Comparison of ENCODE assay signal across 8 mouse cellular contexts in genomic region chr9:63754556-63755510, GRCm38 (mm10). TPM values are rescaled to one million over a fixed set of nuclear protein-coding genes. Genes with fewer than 3 reads are reported as not detected.
DNase-seq lines count a peak whose midpoint lies in the region; ATAC-seq lines count a peak whose summit lies in the region.

No protein-coding gene starts in this region.

- peak overlapping the region; percentile 94 for H3K4me2 ChIP-seq in heart, embryonic 14.5 days (ENCODE audit: low read length)
- peak overlapping the region; percentile 100 for H3K4me2 ChIP-seq in liver, embryonic 13.5 days
- peak overlapping the region; percentile 92 for H3K4me2 ChIP-seq in neural tube, embryonic 11.5 days (ENCODE audit: low read depth)

- ATAC-seq in heart, embryonic 14.5 days (ENCODE audit: insufficient number of reproducible peaks, insufficient read depth, low FRiP score, low read depth), result no peak
- no peak for ATAC-seq in liver, embryonic 13.5 days (ENCODE audit: low read depth)
- no peak for ATAC-seq in neural tube, embryonic 11.5 days (ENCODE audit: insufficient read depth, low FRiP score, low TSS enrichment)

- no peaks in the 10 kb centered on the region for H3K9me3 ChIP-seq in heart, embryonic 14.5 days (ENCODE audit: control insufficient read depth, low read length)
- H3K9me3 ChIP-seq in liver, embryonic 13.5 days (replicated peaks), result no peaks in the 10 kb centered on the region
- H3K9me3 ChIP-seq in neural tube, embryonic 11.5 days (ENCODE audit: control insufficient read depth, low read length), result no peaks in the 10 kb centered on the region

- peak; percentile 70 for DNase-seq in adrenal gland, adult 2 months
- DNase-seq in adrenal gland, postnatal 25 days, result no peak
- DNase-seq in ovary, postnatal 36 days (ENCODE audit: low spot score), result peak; percentile 43
- DNase-seq in ovary, postnatal 14 days (ENCODE audit: low spot score), result no peak
- no peak for DNase-seq in liver, embryonic 13.5 days
- DNase-seq in neural tube, embryonic 11.5 days (ENCODE audit: low spot score), result peak; percentile 28
- DNase-seq in urinary bladder, adult 2 months (ENCODE audit: low spot score), result no peak

- H3K27ac ChIP-seq in heart, embryonic 14.5 days (replicated peaks in 1 of 2; ENCODE audit: control insufficient read depth in 1 of 2, insufficient read depth in 1 of 2, low read depth in 2 of 2, low read length in 2 of 2), result peak overlapping the region; percentile 55 to 98
- H3K27ac ChIP-seq in liver, embryonic 13.5 days, result no peak overlapping the region; the same call in 1 of the 2 replicates
- H3K27ac ChIP-seq in neural tube, embryonic 11.5 days (ENCODE audit: low read depth, low read length), result no peak overlapping the region

- H3K27me3 ChIP-seq in heart, embryonic 14.5 days (ENCODE audit: control insufficient read depth, insufficient read depth, low read length), result no peaks in the 10 kb centered on the region
- H3K27me3 ChIP-seq in liver, embryonic 13.5 days, result no peaks in the 10 kb centered on the region
- H3K27me3 ChIP-seq in neural tube, embryonic 11.5 days (ENCODE audit: control insufficient read depth, insufficient read depth, low read length), result no peaks in the 10 kb centered on the region

- peaks cover 43 to 65% of the 10 kb centered on the region in 2 experiments for H3K4me1 ChIP-seq in heart, embryonic 14.5 days (ENCODE audit: control insufficient read depth in 2 of 2, insufficient read depth in 2 of 2, low read length in 2 of 2)
- H3K4me1 ChIP-seq in liver, embryonic 13.5 days (replicated peaks), result peaks cover 90% of the 10 kb centered on the region
- peaks cover 41% of the 10 kb centered on the region for H3K4me1 ChIP-seq in neural tube, embryonic 11.5 days (ENCODE audit: control insufficient read depth, insufficient read depth, low read length)

- WGBS in heart, embryonic 14.5 days, result 39% methylated on average over 23 of the region's 23 CpGs
- WGBS in liver, embryonic 13.5 days (ENCODE audit: insufficient replicate concordance), result 64% methylated on average over 23 of the region's 23 CpGs
- 42% methylated on average over 23 of the region's 23 CpGs for WGBS in neural tube, embryonic 11.5 days

- no peaks in the 10 kb centered on the region for H3K36me3 ChIP-seq in heart, embryonic 14.5 days (ENCODE audit: control insufficient read depth, insufficient read depth, low read length)
- H3K36me3 ChIP-seq in liver, embryonic 13.5 days, result no peaks in the 10 kb centered on the region
- H3K36me3 ChIP-seq in neural tube, embryonic 11.5 days (ENCODE audit: control insufficient read depth, insufficient read depth, low read length), result no peaks in the 10 kb centered on the region; the same call in 1 of the 2 replicates

- peak overlapping the region; percentile 62 to 97 for H3K4me3 ChIP-seq in heart, embryonic 14.5 days (ENCODE audit: control insufficient read depth in 1 of 2, insufficient read depth in 1 of 2, low read depth in 1 of 2, low read length in 2 of 2)
- 0 out of 2 replicates have a peak overlapping the region, but pooled peaks have one; percentile 88 for H3K4me3 ChIP-seq in liver, embryonic 13.5 days (replicated peaks)
- peak overlapping the region; percentile 86 for H3K4me3 ChIP-seq in neural tube, embryonic 11.5 days (ENCODE audit: low read depth, low read length)

- peak overlapping the region; percentile 98 for H3K9ac ChIP-seq in heart, embryonic 14.5 days (ENCODE audit: low read length)
- peak overlapping the region; percentile 90; the same call in 1 of the 2 replicates for H3K9ac ChIP-seq in liver, embryonic 13.5 days
- peak overlapping the region; percentile 29 for H3K9ac ChIP-seq in neural tube, embryonic 11.5 days (ENCODE audit: low read length)

RNA-seq across cellular contexts. Expression of gene Smad3, which starts 3.0 kb away (rescaled TPM):
- total RNA-seq in adrenal gland, adult 2 months (2021), result 10 to 100 TPM; 30.4 to 33.7 TPM
- polyA plus RNA-seq in adrenal gland, adult 2 months (2012; rRNA removed), result 29.5 and 41.9 TPM in 2 replicates
- total RNA-seq in adrenal gland, postnatal 25 days (2021), result 36.2 and 46.0 TPM in 2 replicates
- 7.6 and 10.4 TPM in 2 replicates for polyA plus RNA-seq in heart, embryonic 14.5 days (2014; fragmentation: Nextera tagmentation; extraction: Ambion mirVana)
- 2.7 and 3.0 TPM in 2 replicates for polyA plus RNA-seq in liver, embryonic 13.5 days (2015; fragmentation: Nextera tagmentation; extraction: Ambion mirVana)
- polyA plus RNA-seq in neural tube, embryonic 11.5 days (2014; fragmentation: Nextera tagmentation; extraction: Ambion mirVana), result 15.2 and 17.6 TPM in 2 replicates
- 33.3 and 39.4 TPM in 2 replicates for polyA plus RNA-seq in urinary bladder, adult 2 months (2012; rRNA removed)

Comparison
In these comparisons a context has a peak if more than half of its experiments do, and no peak if none do; other contexts are left out.
1. DNase-seq: peak in adrenal gland, adult 2 months (single experiment), ovary, postnatal 36 days (single experiment) and neural tube, embryonic 11.5 days (single experiment); none in adrenal gland, postnatal 25 days (single experiment), ovary, postnatal 14 days (single experiment), liver, embryonic 13.5 days (single experiment) and urinary bladder, adult 2 months (single experiment).
2. H3K27ac ChIP-seq: peak in heart, embryonic 14.5 days (2 of 2); none in liver, embryonic 13.5 days (single experiment) and neural tube, embryonic 11.5 days (single experiment).
3. H3K9ac ChIP-seq: peak in every context shown above with its lines; median percentile 98 in heart, embryonic 14.5 days; 90 in liver, embryonic 13.5 days; 29 in neural tube, embryonic 11.5 days.
4. Peak in every context shown above with its lines, with median percentiles within 50 percentile points of each other: H3K4me2 ChIP-seq and H3K4me3 ChIP-seq.